Mouse (Mus musculus) midbrain, postnatal 0 days (tissue): ENCODE measurements around the gene Trappc10. TPM values are rescaled to one million over a fixed set of nuclear protein-coding genes. Genes with fewer than 3 reads are reported as not detected.

Experiments
- ATAC-seq: fragments of 200-750 bp; cut with Nextera tagmentation; 2 replicates; pipeline ENCODE4 v1.8.0; 2017; ENCODE audit warnings: moderate number of reproducible peaks, mild to moderate bottlenecking, moderate TSS enrichment, moderate library complexity; ENCODE audit not compliant: low FRiP score
- DNase-seq: peaks from one replicate; pipeline ENCODE4 v3.0.0-alpha.2; 2015; ENCODE audit warnings: low spot score
- H3K27ac ChIP-seq: fragments of 300-500 bp; sonication (generic); 2 replicates; pipeline ENCODE4 v1.5.1; 2014; ENCODE audit warnings: low read depth, mild to moderate bottlenecking, low read length, mixed read lengths
- H3K27me3 ChIP-seq: fragments of 300-500 bp; sonication (generic); 2 replicates; pipeline ENCODE4 v1.6.1; 2014; ENCODE audit warnings: low read length, control low read depth, mixed read lengths; ENCODE audit not compliant: insufficient read depth
- H3K36me3 ChIP-seq: fragments of 300-500 bp; sonication (generic); 2 replicates; pipeline ENCODE4 v1.6.1; 2014; ENCODE audit warnings: low read length, control low read depth, mixed read lengths; ENCODE audit not compliant: insufficient read depth
- H3K4me1 ChIP-seq: fragments of 300-500 bp; sonication (generic); 2 replicates; pipeline ENCODE4 v1.6.1; 2014; ENCODE audit warnings: mild to moderate bottlenecking, control low read depth, antibody characterized with exemption, low read length, mixed read lengths; ENCODE audit not compliant: insufficient read depth
- H3K4me2 ChIP-seq: fragments of 300-500 bp; sonication (generic); 2 replicates; pipeline ENCODE4 v1.6.1; 2014; ENCODE audit warnings: low read depth, mild to moderate bottlenecking, low read length, mixed read lengths; ENCODE audit not compliant: poor library complexity, severe bottlenecking
- H3K4me3 ChIP-seq: fragments of 300-500 bp; sonication (generic); 2 replicates; pipeline ENCODE4 v1.5.1; 2014; ENCODE audit warnings: low read depth, mild to moderate bottlenecking, low read length, moderate library complexity
- H3K9ac ChIP-seq: fragments of 300-500 bp; sonication (generic); replicated peaks from 2 replicates; pipeline ENCODE4 v1.6.1; 2014; ENCODE audit warnings: mild to moderate bottlenecking, low read length, moderate library complexity, mixed read lengths; ENCODE audit not compliant: poor library complexity, severe bottlenecking
- H3K9me3 ChIP-seq: fragments of 300-500 bp; sonication (generic); 2 replicates; pipeline ENCODE4 v1.6.1; 2016; ENCODE audit warnings: low read length, control low read depth
- CTCF ChIP-seq: IDR thresholded peaks from 2 replicates; pipeline ENCODE4 v1.5.1; 2016; ENCODE audit warnings: antibody characterized with exemption, mild to moderate bottlenecking
- WGBS: fragments of 180-500 bp; shearing (Covaris S2); extraction: QIAGEN DNeasy Blood & Tissue Kit; methylation state at CpG from one replicate; pipeline ENCODE4 v1.1.7; 2014; 5-methylcytosine and 5-hydroxymethylcytosine counted together
- polyA plus RNA-seq: library from polyadenylated mRNA; unstranded; fragments of >200 nt; fragmentation: Nextera tagmentation; extraction: Ambion mirVana; gene quantifications from 2 replicates; pipeline ENCODE4 v1.2.1, GENCODE M21; 2015
- total RNA-seq: library from RNA; depleted of rRNA; stranded (reverse); fragments of >200 nt; gene quantifications from 2 replicates; pipeline ENCODE4 v1.2.3, GENCODE M21; 2014

The Trappc10 gene
- total and polyA plus RNA-seq, 2 experiments from 2014 or later, result 42.2 to 102 TPM

- no peak for ATAC-seq
Measured at GRCm38 (mm10) chr10:78238297-78238696, 6.1 kb downstream of the Trappc10 start.

GRCm38 (mm10) chr10:78237809-78238208, 6.6 kb downstream of the Trappc10 start:
- Histone ChIP-seq H3K4me3 (no peak overlapping the region), H3K4me2 (no peak overlapping the region), H3K4me1 (no peaks in the 10 kb centered on the region; the same call in 1 of the 2 replicates), H3K9me3 (no peaks in the 10 kb centered on the region), H3K27ac (no peak overlapping the region), H3K36me3 (no peaks in the 10 kb centered on the region), H3K9ac (no peak overlapping the region), H3K27me3 (no peaks in the 10 kb centered on the region)
- no peak for DNase-seq
- TF ChIP-seq CTCF, result no peak
- 93% methylated on average over 6 of the region's 6 CpGs for WGBS
- no peak for ATAC-seq

More at GRCm38 (mm10) chr10:78238297-78238696, 6.1 kb downstream of the Trappc10 start:
- Histone ChIP-seq H3K4me1 (no peaks in the 10 kb centered on the region; the same call in 1 of the 2 replicates), H3K9ac (no peak overlapping the region), H3K27me3 (no peaks in the 10 kb centered on the region), H3K4me2 (no peak overlapping the region), H3K27ac (no peak overlapping the region), H3K4me3 (no peak overlapping the region), H3K36me3 (no peaks in the 10 kb centered on the region), H3K9me3 (no peaks in the 10 kb centered on the region)
- 94% methylated on average over 5 of the region's 5 CpGs for WGBS
- TF ChIP-seq CTCF, result no peak
- no peak for DNase-seq

GRCm38 (mm10) chr10:78236885-78237629, 7.4 kb downstream of the Trappc10 start:
- no peak overlapping the region for H3K4me2 ChIP-seq
- peak; percentile 59 for DNase-seq
- 83% methylated on average over 8 of the region's 8 CpGs for WGBS

GRCm38 (mm10) chr10:78233756-78234155, 10.7 kb downstream of the Trappc10 start:
- H3K27me3 ChIP-seq, result no peaks in the 10 kb centered on the region
- no peak for TF ChIP-seq CTCF
- H3K27ac ChIP-seq, result no peak overlapping the region

More at GRCm38 (mm10) chr10:78236885-78237629, 7.4 kb downstream of the Trappc10 start:
- Histone ChIP-seq H3K27me3 (no peaks in the 10 kb centered on the region), H3K36me3 (no peaks in the 10 kb centered on the region), H3K9ac (no peak overlapping the region), H3K27ac (no peak overlapping the region), H3K4me3 (no peak overlapping the region), H3K4me1 (no peaks in the 10 kb centered on the region), H3K9me3 (no peaks in the 10 kb centered on the region)
- TF ChIP-seq CTCF, result no peak
- peak; percentile 69; the same call in 1 of the 2 replicates for ATAC-seq

GRCm38 (mm10) chr10:78233161-78233560, 11.3 kb downstream of the Trappc10 start:
- H3K4me3 ChIP-seq, result no peak overlapping the region
- no peak for ATAC-seq
- no peaks in the 10 kb centered on the region for H3K4me1 ChIP-seq
- DNase-seq, result no peak
- H3K27me3 ChIP-seq, result no peaks in the 10 kb centered on the region
- H3K27ac ChIP-seq, result no peak overlapping the region
- WGBS, result 87% methylated on average over 5 of the region's 5 CpGs
- no peak overlapping the region for H3K9ac ChIP-seq
- no peak for TF ChIP-seq CTCF
- H3K9me3 ChIP-seq, result no peaks in the 10 kb centered on the region
- H3K36me3 ChIP-seq, result peaks cover 17% of the 10 kb centered on the region
- no peak overlapping the region for H3K4me2 ChIP-seq

More at GRCm38 (mm10) chr10:78233756-78234155, 10.7 kb downstream of the Trappc10 start:
- H3K4me2 ChIP-seq, result no peak overlapping the region
- DNase-seq (no peak), ATAC-seq (no peak)
- H3K9me3 ChIP-seq, result no peaks in the 10 kb centered on the region
- no peaks in the 10 kb centered on the region for H3K4me1 ChIP-seq
- WGBS, result 88% methylated on average over 5 of the region's 6 CpGs
- H3K9ac ChIP-seq, result no peak overlapping the region
- no peak overlapping the region for H3K4me3 ChIP-seq
- peaks cover 11% of the 10 kb centered on the region; the same call in 1 of the 2 replicates for H3K36me3 ChIP-seq

- Histone ChIP-seq H3K9ac (no peak overlapping the region; the same call in 1 of the 2 replicates), H3K36me3 (peaks cover 22% of the 10 kb centered on the region), H3K9me3 (no peaks in the 10 kb centered on the region), H3K27me3 (no peaks in the 10 kb centered on the region), H3K4me3 (no peak overlapping the region), H3K4me2 (no peak overlapping the region), H3K27ac (no peak overlapping the region), H3K4me1 (no peaks in the 10 kb centered on the region)
- no peak for DNase-seq
- 82% methylated on average over 4 of the region's 4 CpGs for WGBS
- ATAC-seq, result no peak
- TF ChIP-seq CTCF, result no peak
Measured at GRCm38 (mm10) chr10:78232301-78232980, 12.0 kb downstream of the Trappc10 start.
